ENCODE assay signal across 46 mouse cellular contexts in genomic region chr6:29040266-29040665, GRCm38 (mm10). TPM values are rescaled to one million over a fixed set of nuclear protein-coding genes. Genes with fewer than 3 reads are reported as not detected.
"Had no signal": no experiment of that assay in that cellular context is flagged by ENCODE, and none has a peak within 500 bp of the region (broad histone marks: within the 10 kb centered on the region; RNA-seq: fewer than 3 reads in every experiment).

No protein-coding gene starts in this region.

- H3K9me3 ChIP-seq: limb, embryonic 10.5 days; limb, embryonic 12.5 days; limb, embryonic 13.5 days; limb, embryonic 15.5 days; liver, embryonic 12.5 days; liver, embryonic 13.5 days; liver, embryonic 15.5 days; lung, embryonic 15.5 days; midbrain, embryonic 10.5 days; midbrain, embryonic 12.5 days; midbrain, embryonic 13.5 days; midbrain, embryonic 15.5 days had no signal

- DNase-seq: left cerebral cortex, postnatal 4 days; liver; liver, embryonic 13.5 days; liver, postnatal 0 days; lung, adult 18-20 months; lung, adult 2 months; lung, embryonic 14.5 days; lung, postnatal 10 days; lung, postnatal 14 days; lung, postnatal 36 days; lung, postnatal 4 days; midbrain, embryonic 14.5 days had no signal

- H3K4me3 ChIP-seq: left cerebral cortex, adult 2 months; limb, embryonic 10.5 days; limb, embryonic 12.5 days; limb, embryonic 13.5 days; limb, embryonic 15.5 days; liver, embryonic 12.5 days; liver, embryonic 13.5 days; liver, embryonic 15.5 days; lung, embryonic 15.5 days; megakaryocyte, embryonic 14.5 days; midbrain, embryonic 10.5 days; midbrain, embryonic 12.5 days; midbrain, embryonic 13.5 days; midbrain, embryonic 15.5 days; myocyte had no signal

- H3K36me3 ChIP-seq: limb, embryonic 10.5 days; limb, embryonic 12.5 days; limb, embryonic 13.5 days; limb, embryonic 15.5 days; liver, embryonic 12.5 days; liver, embryonic 13.5 days; liver, embryonic 15.5 days; lung, embryonic 15.5 days; midbrain, embryonic 10.5 days; midbrain, embryonic 12.5 days; midbrain, embryonic 13.5 days; midbrain, embryonic 15.5 days had no signal

- ATAC-seq: liver, embryonic 12.5 days; liver, postnatal 0 days; lung, postnatal 0 days; midbrain, embryonic 13.5 days; midbrain, embryonic 15.5 days had no signal

- H3K27me3 ChIP-seq: limb, embryonic 12.5 days; limb, embryonic 15.5 days; liver, embryonic 12.5 days; liver, embryonic 13.5 days; liver, embryonic 15.5 days; lung, embryonic 15.5 days; midbrain, embryonic 12.5 days; midbrain, embryonic 13.5 days; midbrain, embryonic 15.5 days had no signal

- H3K4me2 ChIP-seq: limb, embryonic 12.5 days; limb, embryonic 13.5 days; limb, embryonic 15.5 days; liver, embryonic 11.5 days; liver, embryonic 12.5 days; liver, embryonic 13.5 days; liver, embryonic 15.5 days; lung, embryonic 14.5 days; lung, embryonic 15.5 days; midbrain, embryonic 12.5 days; midbrain, embryonic 13.5 days; midbrain, embryonic 15.5 days had no signal

- H3K27ac ChIP-seq: left cerebral cortex, adult 2 months; limb, embryonic 10.5 days; limb, embryonic 12.5 days; limb, embryonic 13.5 days; limb, embryonic 15.5 days; liver, embryonic 12.5 days; liver, embryonic 13.5 days; liver, embryonic 14.5 days; liver, embryonic 15.5 days; lung, embryonic 15.5 days; macrophage; midbrain, embryonic 10.5 days; midbrain, embryonic 12.5 days; midbrain, embryonic 13.5 days; midbrain, embryonic 15.5 days had no signal

- H3K9ac ChIP-seq: limb, embryonic 12.5 days; limb, embryonic 13.5 days; limb, embryonic 15.5 days; liver, embryonic 12.5 days; liver, embryonic 13.5 days; liver, embryonic 14.5 days; liver, embryonic 15.5 days; liver, postnatal 0 days; lung, embryonic 14.5 days; lung, embryonic 15.5 days; midbrain, embryonic 12.5 days; midbrain, embryonic 13.5 days; midbrain, embryonic 15.5 days had no signal

- H3K4me1 ChIP-seq: limb, embryonic 10.5 days; limb, embryonic 15.5 days; liver, embryonic 12.5 days; liver, embryonic 13.5 days; liver, embryonic 15.5 days; lung, embryonic 15.5 days; midbrain, embryonic 10.5 days; midbrain, embryonic 12.5 days; midbrain, embryonic 13.5 days had no signal

RNA-seq across cellular contexts. Expression of gene Lep, which starts 19.8 kb away (rescaled TPM):
- total RNA-seq: left cerebral cortex, adult 2 months; left cerebral cortex, adult 8-10 months; left cerebral cortex, postnatal 10 days; left cerebral cortex, postnatal 14 days; left cerebral cortex, postnatal 25 days; left cerebral cortex, postnatal 36 days; left cerebral cortex, postnatal 4 days; megakaryocyte progenitor cell, adult 5-6 weeks; megakaryocyte, adult 5-6 weeks; megakaryocyte-erythroid progenitor cell, adult 5-6 weeks; midbrain, postnatal 0 days; monocyte, adult 5-6 weeks had no signal
- polyA plus RNA-seq: limb, embryonic 10.5 days; limb, embryonic 11.5 days; limb, embryonic 12.5 days; limb, embryonic 13.5 days; limb, embryonic 14.5 days; limb, embryonic 15.5 days; liver, adult 2 months; liver, embryonic 11.5 days; liver, embryonic 12.5 days; liver, embryonic 13.5 days; liver, embryonic 14.5 days; liver, embryonic 15.5 days; liver, embryonic 16.5 days; liver, postnatal 0 days; lung, embryonic 14.5 days; lung, embryonic 15.5 days; lung, embryonic 16.5 days; lung, postnatal 0 days; macrophage; midbrain, embryonic 10.5 days; midbrain, embryonic 12.5 days; midbrain, embryonic 13.5 days; midbrain, embryonic 14.5 days; midbrain, embryonic 15.5 days; midbrain, postnatal 0 days; myocyte; neural tube, embryonic 11.5 days had no signal
